Mouse (Mus musculus) spleen, adult 2 months (tissue): Measurements from ENCODE around the gene Radil. TPM values are rescaled to one million over a fixed set of nuclear protein-coding genes. Genes with fewer than 3 reads are reported as not detected.

Source experiments
- DNase-seq, 2 experiments: peaks; one replicate each; pipeline versions ENCODE4 v3.0.0 to v3.0.0-alpha.2; 2012 to 2021; ENCODE audit warnings: low spot score in 2 of 2, low read depth in 1 of 2
- H3K27ac ChIP-seq: fragments of 200-500 bp; 2 replicates; pipeline ENCODE4 v1.5.1; 2012; ENCODE audit warnings: low read length, inconsistent platforms; ENCODE audit not compliant: insufficient read depth
- H3K27me3 ChIP-seq: fragments of 200-500 bp; 2 replicates; pipeline ENCODE4 v1.6.1; 2012; ENCODE audit warnings: mild to moderate bottlenecking, moderate library complexity, low read length, inconsistent platforms; ENCODE audit not compliant: control insufficient read depth, insufficient read depth
- H3K36me3 ChIP-seq: fragments of 200-500 bp; 2 replicates; pipeline ENCODE4 v1.6.1; 2012; ENCODE audit warnings: mild to moderate bottlenecking, low read length, inconsistent platforms; ENCODE audit not compliant: control insufficient read depth, insufficient read depth
- H3K4me1 ChIP-seq: fragments of 200-500 bp; 2 replicates; pipeline ENCODE4 v1.6.1; 2011; ENCODE audit warnings: inconsistent platforms; ENCODE audit not compliant: control insufficient read depth, insufficient read depth, insufficient read length
- H3K4me3 ChIP-seq: fragments of 200-500 bp; 2 replicates; pipeline ENCODE4 v1.5.1; 2011; ENCODE audit warnings: mild to moderate bottlenecking, inconsistent platforms; ENCODE audit not compliant: insufficient read depth, insufficient read length; ENCODE audit errors: extremely low read depth
- CTCF ChIP-seq: fragments of 200-500 bp; IDR thresholded peaks from 2 replicates; pipeline ENCODE4 v1.5.1; 2011; ENCODE audit warnings: mild to moderate bottlenecking, inconsistent platforms; ENCODE audit not compliant: insufficient read depth, insufficient read length, insufficient replicate concordance; ENCODE audit errors: extremely low read depth
- POLR2A ChIP-seq: fragments of 200-500 bp; IDR thresholded peaks from 2 replicates; pipeline ENCODE4 v1.6.1; 2011; ENCODE audit warnings: low read depth, low read length, inconsistent platforms
- WGBS: fragments of 180-500 bp; shearing (Covaris S2); methylation state at CpG from one replicate; pipeline ENCODE4 v1.1.7; 2018; 5-methylcytosine and 5-hydroxymethylcytosine counted together
- polyA plus RNA-seq: library from polyadenylated mRNA; depleted of rRNA; stranded (reverse); fragments of >200 nt; gene quantifications from 2 replicates; pipeline ENCODE4 v1.2.3, GENCODE M21; 2012

Gene Radil
- polyA plus RNA-seq, 1 experiment, result 0.25 TPM

DNA sequence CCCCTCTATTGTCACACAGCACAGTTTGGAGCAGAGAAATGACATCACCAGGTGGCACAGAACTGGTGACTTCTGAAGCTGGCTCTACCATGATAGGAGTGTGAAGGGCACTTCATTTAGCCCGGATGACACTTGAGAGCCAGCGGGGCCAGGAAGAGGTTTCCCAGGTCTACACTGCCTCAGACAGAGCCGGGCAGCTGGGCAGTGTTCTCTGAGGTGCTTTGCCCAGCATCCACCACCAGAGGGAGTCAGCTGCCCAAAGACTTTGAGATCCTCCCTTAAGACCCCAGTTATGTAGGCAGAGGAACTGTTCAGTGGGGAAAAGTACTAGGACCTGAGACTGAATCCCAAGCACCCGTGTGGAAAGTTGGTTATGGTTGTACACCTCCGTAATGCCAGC is 30.6 kb upstream of the Radil start:
- no peaks in the 10 kb centered on the region for H3K27me3 ChIP-seq
- no peaks in the 10 kb centered on the region for H3K36me3 ChIP-seq
- TF ChIP-seq CTCF (peak; percentile 70; the same call in 1 of the 2 replicates), POLR2A (no peak)
- H3K4me1 ChIP-seq, result no peaks in the 10 kb centered on the region
- 13% methylated on average over 5 of the region's 5 CpGs for WGBS
- peak in 1 of 2 experiments; percentile 13 for DNase-seq
- H3K27ac ChIP-seq, result no peak overlapping the region
- H3K4me3 ChIP-seq, result no peak overlapping the region

GRCm38 (mm10) chr5:142578192-142578591 is 27.3 kb upstream of the Radil start:
- no peaks in the 10 kb centered on the region for H3K27me3 ChIP-seq
- no peak for DNase-seq
- no peak for TF ChIP-seq CTCF
- no peak for TF ChIP-seq POLR2A
- WGBS, result 87% methylated on average over 10 of the region's 10 CpGs
- H3K4me3 ChIP-seq, result no peak overlapping the region
- H3K27ac ChIP-seq, result no peak overlapping the region
- no peaks in the 10 kb centered on the region for H3K36me3 ChIP-seq
- H3K4me1 ChIP-seq, result no peaks in the 10 kb centered on the region

- H3K4me1 ChIP-seq, result no peaks in the 10 kb centered on the region
- WGBS, result 83% methylated on average over 7 of the region's 7 CpGs
- no peak overlapping the region for H3K4me3 ChIP-seq
- H3K27ac ChIP-seq, result no peak overlapping the region
- no peaks in the 10 kb centered on the region for H3K36me3 ChIP-seq
- DNase-seq, result no peak
- no peaks in the 10 kb centered on the region for H3K27me3 ChIP-seq
- TF ChIP-seq CTCF, result no peak
- no peak for TF ChIP-seq POLR2A
Measured at GRCm38 (mm10) chr5:142576832-142577231, 25.9 kb upstream of the Radil start.

- no peaks in the 10 kb centered on the region for H3K36me3 ChIP-seq
- DNase-seq, result no peak
- no peak overlapping the region for H3K4me3 ChIP-seq
- TF ChIP-seq POLR2A (no peak), CTCF (no peak)
- WGBS, result 73% methylated on average over 8 of the region's 8 CpGs
- H3K4me1 ChIP-seq, result no peaks in the 10 kb centered on the region
- H3K27ac ChIP-seq, result no peak overlapping the region
- no peaks in the 10 kb centered on the region for H3K27me3 ChIP-seq
Measured at GRCm38 (mm10) chr5:142574323-142575057, 23.6 kb upstream of the Radil start.

DNA sequence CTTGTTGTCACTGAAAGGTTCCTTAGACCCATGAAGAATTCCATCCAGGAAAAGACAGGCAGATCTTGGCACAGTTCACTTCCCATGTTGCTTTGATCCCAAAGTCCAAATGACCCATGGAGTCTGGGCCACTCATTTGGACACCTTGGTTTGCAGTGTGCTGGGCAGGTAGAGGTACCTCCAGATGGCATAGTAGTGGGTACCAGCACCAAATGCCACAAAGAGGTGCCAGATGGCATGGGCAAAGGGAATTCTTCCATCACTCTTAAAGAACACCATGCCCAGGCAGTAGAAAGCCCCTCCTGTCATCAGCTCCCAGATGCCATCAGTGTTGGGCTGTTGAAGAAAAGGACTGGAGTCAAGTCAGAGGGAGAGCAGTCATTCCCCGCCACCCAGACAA is 13.7 kb upstream of the Radil start:
- 85% methylated on average over 1 of the region's 1 CpGs for WGBS
- DNase-seq, result no peak
- no peak for TF ChIP-seq POLR2A
- no peak for TF ChIP-seq CTCF
- Histone ChIP-seq H3K4me3 (no peak overlapping the region), H3K36me3 (no peaks in the 10 kb centered on the region), H3K27ac (no peak overlapping the region), H3K27me3 (no peaks in the 10 kb centered on the region), H3K4me1 (no peaks in the 10 kb centered on the region)

DNA sequence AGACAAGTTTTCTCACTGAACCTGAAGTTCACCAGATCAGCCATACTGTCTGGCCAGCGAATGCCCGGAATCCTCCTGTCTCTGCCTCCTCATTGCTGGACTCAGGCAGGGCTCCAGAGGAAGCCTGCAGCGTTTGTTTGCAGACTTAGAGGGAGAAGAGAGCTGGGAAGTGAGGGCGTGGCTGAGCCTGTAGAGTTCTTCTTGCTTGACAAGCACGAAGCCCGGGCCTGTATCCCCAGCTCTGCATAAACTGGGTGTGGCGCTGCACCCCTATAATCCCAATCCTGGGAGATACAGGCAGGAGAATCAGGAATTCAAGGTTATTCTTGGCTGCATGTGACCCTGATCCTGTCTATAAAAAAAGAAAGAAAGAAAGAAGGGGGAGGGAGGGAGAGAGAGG is 9.4 kb upstream of the Radil start:
- Histone ChIP-seq H3K36me3 (no peaks in the 10 kb centered on the region), H3K27ac (no peak overlapping the region), H3K27me3 (no peaks in the 10 kb centered on the region), H3K4me3 (no peak overlapping the region), H3K4me1 (no peaks in the 10 kb centered on the region)
- no peak for DNase-seq
- 67% methylated on average over 7 of the region's 7 CpGs for WGBS
- TF ChIP-seq CTCF, result no peak
- no peak for TF ChIP-seq POLR2A

DNA sequence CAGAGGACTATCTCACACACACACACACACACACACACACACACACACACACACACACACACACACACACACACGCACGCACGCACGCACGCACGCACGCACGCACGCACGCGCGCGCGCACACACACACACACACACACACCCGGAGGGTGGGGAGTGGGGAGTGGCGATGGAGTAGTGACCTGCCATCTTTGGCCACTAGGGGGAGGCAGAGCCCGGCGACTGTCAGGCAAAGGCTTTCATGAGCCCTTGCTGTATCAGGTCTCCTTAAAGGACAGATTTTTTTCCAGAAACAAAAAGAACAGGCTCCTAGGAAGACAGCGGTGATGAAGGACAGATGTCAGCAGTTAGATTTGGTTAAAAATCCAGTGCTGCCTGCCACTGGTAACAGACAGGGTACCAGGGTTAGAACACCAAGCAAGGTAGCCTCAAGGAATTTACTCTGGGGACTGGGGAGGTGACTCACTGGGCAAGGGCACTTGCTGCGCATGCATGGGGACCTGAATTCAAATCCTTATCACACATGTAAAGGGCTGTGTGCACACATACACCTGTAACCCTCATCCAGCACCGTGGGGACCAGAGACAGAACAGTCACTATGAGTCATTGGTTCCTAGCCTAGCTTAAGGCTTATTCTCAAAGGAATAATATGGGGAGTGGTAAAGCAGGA is 6.6 kb upstream of the Radil start:
- Histone ChIP-seq H3K27me3 (no peaks in the 10 kb centered on the region), H3K4me3 (no peak overlapping the region)
- WGBS, result 56% methylated on average over 21 of the region's 21 CpGs

More for the DNA sequence above, 6.6 kb upstream of the Radil start:
- H3K27ac ChIP-seq, result no peak overlapping the region
- H3K36me3 ChIP-seq, result no peaks in the 10 kb centered on the region
- DNase-seq, result peak in 1 of 2 experiments; percentile 37
- no peaks in the 10 kb centered on the region for H3K4me1 ChIP-seq
- TF ChIP-seq CTCF, result peak; percentile 62; the same call in 1 of the 2 replicates
- TF ChIP-seq POLR2A, result no peak
